Mouse (Mus musculus): ENCODE data around the gene Prlh. TPM values are rescaled to one million over a fixed set of nuclear protein-coding genes. Genes with fewer than 3 reads are reported as not detected.

Prlh gene
- polyA plus RNA-seq, 1 experiment from 2014 or later, result not detected

DNA sequence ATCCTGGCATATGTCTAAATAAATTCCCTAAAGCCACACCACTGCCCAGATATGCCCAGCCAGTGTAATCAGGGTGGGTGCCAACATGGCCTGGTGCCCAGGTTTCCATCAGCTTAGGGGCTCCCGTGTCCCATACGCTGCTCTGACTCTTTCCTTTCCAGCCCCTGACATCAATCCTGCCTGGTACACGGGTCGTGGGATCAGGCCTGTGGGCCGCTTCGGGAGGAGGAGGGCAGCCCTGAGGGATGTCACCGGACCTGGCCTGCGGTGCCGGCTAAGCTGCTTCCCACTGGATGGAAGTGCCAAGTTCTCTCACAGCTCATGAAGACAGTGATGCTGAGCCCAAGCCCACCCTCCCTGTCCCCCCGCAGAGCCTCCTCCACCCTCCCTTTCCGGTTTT lies 780 bp downstream of the Prlh start:
- Histone ChIP-seq H3K4me2 (no peak overlapping the region), H3K4me1 (ENCODE audit: insufficient read depth) (no peaks in the 10 kb centered on the region), H3K27ac (ENCODE audit: low read depth) (no peak overlapping the region), H3K27me3 (ENCODE audit: insufficient read depth, low read length) (no peaks in the 10 kb centered on the region), H3K9ac (no peak overlapping the region), H3K4me3 (ENCODE audit: low read depth, low read length) (no peak overlapping the region), H3K9me3 (ENCODE audit: low read depth, low read length) (no peaks in the 10 kb centered on the region), H3K36me3 (ENCODE audit: insufficient read depth) (no peaks in the 10 kb centered on the region)
- no peak for TF ChIP-seq CTCF (IDR thresholded peaks at IDR 0.05; ENCODE audit: low read depth)
- no peak for ATAC-seq (ENCODE audit: insufficient read depth)
- peak; percentile 32 for DNase-seq
- WGBS, result 63% methylated on average over 11 of the region's 11 CpGs

DNA sequence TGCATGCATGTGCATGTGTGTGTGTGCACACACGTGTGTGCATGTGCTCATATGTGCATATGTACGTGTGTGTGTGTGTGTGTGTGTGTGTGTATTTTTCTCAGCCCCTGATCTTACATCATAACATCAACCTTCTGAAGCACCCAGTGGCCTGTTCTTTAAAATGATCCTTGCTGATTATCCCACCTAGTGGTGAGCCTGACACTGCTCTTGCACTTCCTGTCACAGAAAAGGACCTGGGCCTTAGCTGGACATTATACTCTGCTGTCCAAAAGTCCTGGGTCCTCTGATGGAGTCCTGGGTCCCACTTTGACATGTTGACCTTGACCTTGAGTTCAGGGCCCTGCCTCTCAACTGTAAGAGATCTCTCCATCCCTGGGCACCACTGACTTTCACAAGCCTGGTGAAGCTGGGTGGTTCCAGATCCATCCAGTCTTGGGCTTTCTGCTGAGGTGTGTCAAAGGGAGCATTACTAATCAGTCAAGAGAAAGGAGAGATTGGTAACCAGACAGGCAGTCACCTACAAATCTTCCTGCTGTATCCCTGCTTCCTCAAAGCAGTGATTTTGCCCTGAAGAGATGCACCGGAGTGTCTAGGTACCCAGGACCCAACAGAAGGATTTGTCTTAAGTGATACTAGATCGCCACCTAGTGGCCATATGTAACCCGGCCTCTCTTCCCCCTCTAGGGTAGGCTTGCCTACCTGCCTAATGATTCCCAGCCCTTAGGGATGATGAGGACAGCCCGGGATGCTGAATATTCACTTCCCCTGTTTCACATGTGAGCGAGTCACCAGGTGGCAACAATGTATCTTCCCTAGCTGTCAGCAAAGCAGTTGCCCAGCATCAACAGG lies 3.6 kb downstream of the Prlh start:
- no peaks in the 10 kb centered on the region for H3K9me3 ChIP-seq (ENCODE audit: low read depth, low read length)
- peak; percentile 92 for DNase-seq
- H3K9ac ChIP-seq, result no peak overlapping the region
- TF ChIP-seq CTCF (IDR thresholded peaks at IDR 0.05; ENCODE audit: low read depth), result peak; percentile 88
- H3K36me3 ChIP-seq (ENCODE audit: insufficient read depth), result no peaks in the 10 kb centered on the region
- WGBS, result 31% methylated on average over 7 of the region's 7 CpGs
- H3K4me3 ChIP-seq (ENCODE audit: low read depth, low read length), result no peak overlapping the region
- H3K4me1 ChIP-seq (ENCODE audit: insufficient read depth), result no peaks in the 10 kb centered on the region
- peak; percentile 56 for ATAC-seq (ENCODE audit: insufficient read depth)
- H3K27me3 ChIP-seq (ENCODE audit: insufficient read depth, low read length), result no peaks in the 10 kb centered on the region
- H3K4me2 ChIP-seq, result no peak overlapping the region
- no peak overlapping the region for H3K27ac ChIP-seq (ENCODE audit: low read depth)

DNA sequence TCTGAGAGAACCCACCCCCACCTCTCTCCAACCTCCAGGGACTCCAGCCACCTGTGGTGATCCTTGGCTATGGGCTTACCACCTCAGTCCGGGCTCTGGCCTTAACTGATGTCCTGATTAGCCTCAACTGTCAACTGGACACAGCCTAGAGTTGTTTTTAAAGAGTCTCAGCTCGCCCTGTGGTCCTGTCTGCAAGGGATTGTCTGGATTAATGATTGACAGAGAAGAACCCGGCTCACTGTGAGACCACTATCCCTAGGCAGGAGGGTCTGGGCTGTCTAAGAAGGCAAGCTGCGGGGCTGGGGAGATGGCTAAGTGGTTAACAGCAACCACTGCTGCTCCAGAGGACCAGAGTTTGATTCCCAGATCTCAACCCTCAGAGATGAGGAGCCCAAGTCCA lies 9.6 kb downstream of the Prlh start:
- Histone ChIP-seq H3K9ac (no peak overlapping the region), H3K27ac (ENCODE audit: low read depth) (no peak overlapping the region), H3K4me3 (ENCODE audit: low read depth, low read length) (no peak overlapping the region), H3K4me1 (ENCODE audit: insufficient read depth) (0 out of 2 replicates have a peak, but pooled peaks cover 6% of the 10 kb centered on the region), H3K9me3 (ENCODE audit: low read depth, low read length) (no peaks in the 10 kb centered on the region), H3K4me2 (no peak overlapping the region), H3K27me3 (ENCODE audit: insufficient read depth, low read length) (no peaks in the 10 kb centered on the region), H3K36me3 (ENCODE audit: insufficient read depth) (no peaks in the 10 kb centered on the region)
- 30% methylated on average over 4 of the region's 4 CpGs for WGBS
- DNase-seq, result no peak
- no peak for TF ChIP-seq CTCF (IDR thresholded peaks at IDR 0.05; ENCODE audit: low read depth)
- peak; percentile 18; the same call in 1 of the 2 replicates for ATAC-seq (ENCODE audit: insufficient read depth)

DNA sequence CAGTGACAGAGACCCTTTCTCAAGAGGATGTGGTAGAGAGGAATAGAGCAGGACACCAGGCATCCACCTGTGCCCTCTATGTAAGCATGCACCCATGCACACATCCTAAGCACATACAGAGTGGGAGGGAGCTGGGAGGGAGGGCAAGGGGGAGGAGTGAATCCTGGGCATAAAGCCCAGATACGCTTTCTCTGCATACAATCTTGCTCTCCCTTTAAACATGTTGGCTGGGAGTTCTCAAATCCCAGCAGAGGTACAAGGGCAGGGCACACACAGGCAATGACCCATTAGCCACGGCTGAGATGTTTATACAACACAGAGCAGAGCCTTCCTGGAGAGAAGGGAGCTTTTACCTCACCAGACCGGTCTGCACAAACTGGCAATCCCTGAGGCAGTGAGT lies 10.1 kb downstream of the Prlh start:
- Histone ChIP-seq H3K9ac (no peak overlapping the region), H3K9me3 (ENCODE audit: low read depth, low read length) (no peaks in the 10 kb centered on the region), H3K36me3 (ENCODE audit: insufficient read depth) (no peaks in the 10 kb centered on the region), H3K4me2 (no peak overlapping the region), H3K27ac (ENCODE audit: low read depth) (no peak overlapping the region), H3K4me1 (ENCODE audit: insufficient read depth) (peaks cover 6% of the 10 kb centered on the region; the same call in 1 of the 2 replicates), H3K27me3 (ENCODE audit: insufficient read depth, low read length) (no peaks in the 10 kb centered on the region), H3K4me3 (ENCODE audit: low read depth, low read length) (no peak overlapping the region)
- peak; percentile 76 for ATAC-seq (ENCODE audit: insufficient read depth)
- peak; percentile 74 for DNase-seq
- TF ChIP-seq CTCF (IDR thresholded peaks at IDR 0.05; ENCODE audit: low read depth), result no peak
- 7% methylated on average over 3 of the region's 3 CpGs for WGBS

DNA sequence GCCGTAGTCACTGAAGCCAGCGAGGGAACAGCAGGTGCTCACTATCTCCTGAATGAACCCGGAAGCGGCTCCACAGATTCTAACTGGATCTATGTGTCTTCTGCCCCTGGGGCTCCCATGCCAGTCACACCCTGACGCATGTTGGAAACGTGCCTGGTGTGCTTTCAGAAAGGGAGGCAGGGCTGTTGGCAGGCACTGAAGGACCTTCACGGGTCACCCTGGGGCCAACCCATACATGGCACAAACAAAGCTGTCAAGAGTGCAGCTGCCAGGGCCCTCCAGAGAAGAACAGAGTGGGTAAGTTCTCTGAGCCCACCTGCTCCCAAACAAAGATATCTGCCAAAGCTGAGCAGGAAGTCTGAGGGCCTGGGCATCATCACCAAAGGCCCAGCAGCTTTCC lies 14.7 kb downstream of the Prlh start:
- 58% methylated on average over 7 of the region's 7 CpGs for WGBS
- Histone ChIP-seq H3K36me3 (ENCODE audit: insufficient read depth) (no peaks in the 10 kb centered on the region), H3K27ac (ENCODE audit: low read depth) (no peak overlapping the region), H3K4me3 (ENCODE audit: low read depth, low read length) (no peak overlapping the region), H3K27me3 (ENCODE audit: insufficient read depth, low read length) (no peaks in the 10 kb centered on the region), H3K9ac (no peak overlapping the region), H3K4me2 (no peak overlapping the region), H3K4me1 (ENCODE audit: insufficient read depth) (peaks cover 3% of the 10 kb centered on the region; the same call in 1 of the 2 replicates), H3K9me3 (ENCODE audit: low read depth, low read length) (no peaks in the 10 kb centered on the region)
- no peak for TF ChIP-seq CTCF (IDR thresholded peaks at IDR 0.05; ENCODE audit: low read depth)
- no peak for DNase-seq
- no peak for ATAC-seq (ENCODE audit: insufficient read depth)

DNA sequence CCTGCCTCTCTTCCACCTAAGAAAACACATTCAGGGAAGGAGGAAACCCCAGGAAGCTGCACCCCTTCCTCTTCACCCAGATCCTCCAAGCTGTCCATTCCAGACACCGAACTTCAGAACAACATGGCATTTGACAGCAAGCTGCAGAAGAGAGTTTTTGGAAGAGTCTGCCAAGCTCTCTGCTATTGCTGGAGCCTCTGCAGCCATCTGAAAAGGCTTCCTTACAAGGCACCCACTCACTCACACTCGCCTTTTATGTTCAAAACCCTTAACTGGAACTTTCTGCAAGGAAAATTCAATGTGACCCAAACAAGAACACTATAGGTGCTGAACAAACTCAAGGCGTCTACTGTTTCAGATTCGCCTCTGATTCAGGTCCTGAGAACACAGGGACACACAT lies 15.7 kb downstream of the Prlh start:
- ATAC-seq (ENCODE audit: insufficient read depth) (no peak), DNase-seq (no peak)
- no peak overlapping the region for H3K27ac ChIP-seq (ENCODE audit: low read depth)
- WGBS, result 67% methylated on average over 4 of the region's 4 CpGs
- H3K4me2 ChIP-seq, result no peak overlapping the region
- TF ChIP-seq CTCF (IDR thresholded peaks at IDR 0.05; ENCODE audit: low read depth), result no peak
- no peaks in the 10 kb centered on the region for H3K27me3 ChIP-seq (ENCODE audit: insufficient read depth, low read length)
- peaks cover 5% of the 10 kb centered on the region; the same call in 1 of the 2 replicates for H3K4me1 ChIP-seq (ENCODE audit: insufficient read depth)
- H3K9ac ChIP-seq, result no peak overlapping the region
- no peaks in the 10 kb centered on the region for H3K9me3 ChIP-seq (ENCODE audit: low read depth, low read length)
- H3K36me3 ChIP-seq (ENCODE audit: insufficient read depth), result no peaks in the 10 kb centered on the region
- no peak overlapping the region for H3K4me3 ChIP-seq (ENCODE audit: low read depth, low read length)

DNA sequence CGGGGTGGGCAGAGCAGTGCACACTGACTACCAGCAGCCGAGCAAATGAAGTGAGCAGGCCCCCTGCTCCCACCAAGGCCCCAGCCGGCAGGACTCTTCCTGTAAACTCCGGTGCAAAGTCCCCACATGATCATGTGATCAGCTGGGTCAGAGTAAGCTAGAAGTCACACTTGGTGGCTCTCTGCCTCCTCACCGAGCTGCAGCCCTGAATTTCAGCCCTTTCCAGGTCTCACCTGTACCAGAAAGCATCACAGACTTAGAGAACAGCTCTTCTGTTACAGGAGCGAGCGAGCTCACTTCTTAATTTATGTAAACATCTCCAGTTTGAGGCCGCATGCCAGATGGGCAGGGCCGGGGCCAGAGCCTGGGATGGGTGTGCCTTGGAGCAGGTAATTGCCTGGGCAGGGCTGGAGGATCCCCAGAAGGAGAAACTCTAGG lies 16.5 kb downstream of the Prlh start, which contains the start of gene Rab17:
TSS of gene Rab17 (minus strand) at position 315 of the 438 bp plus-strand sequence.
- Histone ChIP-seq H3K27ac (ENCODE audit: low read depth) (peak within 1 kb of the TSS; percentile 71; the same call in 1 of the 2 replicates), H3K9ac (no peak within 1 kb of the TSS), H3K4me3 (ENCODE audit: low read depth, low read length) (no peak within 1 kb of the TSS), H3K4me2 (peak within 1 kb of the TSS; percentile 41), H3K4me1 (ENCODE audit: insufficient read depth) (peaks cover 3% of the 10 kb centered on the region; the same call in 1 of the 2 replicates), H3K36me3 (ENCODE audit: insufficient read depth) (no peaks in the 10 kb centered on the region), H3K27me3 (ENCODE audit: insufficient read depth, low read length) (no peaks in the 10 kb centered on the region), H3K9me3 (ENCODE audit: low read depth, low read length) (no peaks in the 10 kb centered on the region)
- DNase-seq (peak; percentile 60), ATAC-seq (ENCODE audit: insufficient read depth) (peak; percentile 10; the same call in 1 of the 2 replicates)
- 14% methylated on average over 9 of the region's 9 CpGs for WGBS
- TF ChIP-seq CTCF (IDR thresholded peaks at IDR 0.05; ENCODE audit: low read depth), result no peak

Measured in lung, embryonic 14.5 days (tissue).